Mouse (Mus musculus) stomach, postnatal 0 days (tissue): ENCODE measurements around the gene Lexm. TPM values are rescaled to one million over a fixed set of nuclear protein-coding genes. Genes with fewer than 3 reads are reported as not detected.

ENCODE experiments used
- ATAC-seq: fragments of 200-750 bp; cut with Nextera tagmentation; 2 replicates; pipeline ENCODE4 v1.8.0; 2017; ENCODE audit not compliant: low FRiP score, low TSS enrichment
- DNase-seq: peaks from one replicate; pipeline ENCODE4 v3.0.0-alpha.2; 2016; ENCODE audit warnings: low spot score
- H3K27ac ChIP-seq: fragments of 300-500 bp; sonication (generic); replicated peaks from 2 replicates; pipeline ENCODE4 v1.5.1; 2014; ENCODE audit warnings: mild to moderate bottlenecking, control low read depth
- H3K27me3 ChIP-seq: fragments of 300-500 bp; sonication (generic); 2 replicates; pipeline ENCODE4 v1.6.1; 2014; ENCODE audit warnings: low read length; ENCODE audit not compliant: control insufficient read depth, insufficient read depth
- H3K36me3 ChIP-seq: fragments of 300-500 bp; sonication (generic); 2 replicates; pipeline ENCODE4 v1.6.1; 2014; ENCODE audit warnings: low read length, mixed read lengths; ENCODE audit not compliant: control insufficient read depth, insufficient read depth
- H3K4me1 ChIP-seq: fragments of 300-500 bp; sonication (generic); replicated peaks from 2 replicates; pipeline ENCODE4 v1.6.1; 2014; ENCODE audit warnings: antibody characterized with exemption; ENCODE audit not compliant: control insufficient read depth, insufficient read depth
- H3K4me2 ChIP-seq: fragments of 300-500 bp; sonication (generic); replicated peaks from 2 replicates; pipeline ENCODE4 v1.6.1; 2014; ENCODE audit warnings: low read depth, mild to moderate bottlenecking, control low read depth, moderate library complexity
- H3K4me3 ChIP-seq: fragments of 300-500 bp; sonication (generic); 2 replicates; pipeline ENCODE4 v1.5.1; 2014; ENCODE audit warnings: low read depth, low read length, control low read depth
- H3K9ac ChIP-seq: fragments of 300-500 bp; sonication (generic); 2 replicates; pipeline ENCODE4 v1.6.1; 2014; ENCODE audit warnings: mild to moderate bottlenecking, low read length, control low read depth, mixed read lengths
- H3K9me3 ChIP-seq: fragments of 300-500 bp; sonication (generic); 2 replicates; pipeline ENCODE4 v1.6.1; 2016; ENCODE audit warnings: low read length; ENCODE audit not compliant: control insufficient read depth
- CTCF ChIP-seq: IDR thresholded peaks from 2 replicates; pipeline ENCODE4 v1.5.1; 2016; ENCODE audit warnings: antibody characterized with exemption, low read depth, mild to moderate bottlenecking, moderate library complexity
- EP300 ChIP-seq: optimal IDR thresholded peaks from 2 replicates; pipeline ENCODE3; 2016; ENCODE audit warnings: antibody characterized with exemption
- WGBS: fragments of 180-500 bp; shearing (Covaris S2); extraction: QIAGEN DNeasy Blood & Tissue Kit; methylation state at CpG from one replicate; pipeline ENCODE4 v1.1.7; 2014; 5-methylcytosine and 5-hydroxymethylcytosine counted together
- polyA plus RNA-seq: library from polyadenylated mRNA; unstranded; fragments of >200 nt; fragmentation: Nextera tagmentation; extraction: Ambion mirVana; gene quantifications from 2 replicates; pipeline ENCODE4 v1.2.1, GENCODE M21; 2015

Lexm gene
- polyA plus RNA-seq, 1 experiment from 2014 or later, result not detected

- H3K4me1 ChIP-seq, result no peaks in the 10 kb centered on the region; the same call in 1 of the 2 replicates
- peak overlapping the region; percentile 69 for H3K27ac ChIP-seq
- 28% methylated on average over 22 of the region's 28 CpGs for WGBS
- H3K36me3 ChIP-seq, result no peaks in the 10 kb centered on the region
- H3K9me3 ChIP-seq, result no peaks in the 10 kb centered on the region
- DNase-seq (no peak), ATAC-seq (no peak)
- H3K4me2 ChIP-seq, result peak overlapping the region; percentile 57
- H3K27me3 ChIP-seq, result no peaks in the 10 kb centered on the region
- peak overlapping the region; percentile 37 for H3K4me3 ChIP-seq
- H3K9ac ChIP-seq, result peak overlapping the region; percentile 51
- TF ChIP-seq EP300 (no peak), CTCF (no peak)
Observed at GRCm38 (mm10) chr4:106622712-106623111, 5.7 kb upstream of the Lexm start.

- Histone ChIP-seq H3K27ac (peak within 1 kb of the TSS; percentile 69), H3K4me3 (peak within 1 kb of the TSS; percentile 37), H3K36me3 (no peaks in the 10 kb centered on the region), H3K4me2 (peak within 1 kb of the TSS; percentile 57), H3K9me3 (no peaks in the 10 kb centered on the region), H3K9ac (peak within 1 kb of the TSS; percentile 51), H3K4me1 (no peaks in the 10 kb centered on the region; the same call in 1 of the 2 replicates), H3K27me3 (no peaks in the 10 kb centered on the region)
- ATAC-seq, result peak; percentile 88
- TF ChIP-seq CTCF, result no peak
- TF ChIP-seq EP300, result peak; percentile 56
- WGBS, result 18% methylated on average over 15 of the region's 16 CpGs
- peak; percentile 74 for DNase-seq
Observed at GRCm38 (mm10) chr4:106622030-106622493, 5.0 kb upstream of the Lexm start, which contains the start of gene Ttc22. Ttc22 (plus strand) TSS chr4:106622432.

GRCm38 (mm10) chr4:106621428-106621827 is 4.4 kb upstream of the Lexm start:
- H3K27ac ChIP-seq, result peak overlapping the region; percentile 69
- ATAC-seq, result peak; percentile 41; the same call in 1 of the 2 replicates
- peak; percentile 27 for DNase-seq
- no peaks in the 10 kb centered on the region for H3K9me3 ChIP-seq
- H3K4me1 ChIP-seq, result no peaks in the 10 kb centered on the region; the same call in 1 of the 2 replicates
- no peaks in the 10 kb centered on the region for H3K36me3 ChIP-seq
- TF ChIP-seq CTCF (no peak), EP300 (no peak)
- no peak overlapping the region for H3K9ac ChIP-seq
- no peak overlapping the region for H3K4me3 ChIP-seq
- H3K4me2 ChIP-seq, result no peak overlapping the region
- WGBS, result 47% methylated on average over 3 of the region's 3 CpGs
- H3K27me3 ChIP-seq, result no peaks in the 10 kb centered on the region

- no peaks in the 10 kb centered on the region for H3K27me3 ChIP-seq
- TF ChIP-seq EP300 (no peak), CTCF (peak; percentile 31; the same call in 1 of the 2 replicates)
- H3K27ac ChIP-seq, result no peak overlapping the region
- H3K36me3 ChIP-seq, result no peaks in the 10 kb centered on the region
- ATAC-seq (no peak), DNase-seq (no peak)
- no peak overlapping the region for H3K4me3 ChIP-seq
- no peak overlapping the region for H3K9ac ChIP-seq
- H3K4me1 ChIP-seq, result no peaks in the 10 kb centered on the region; the same call in 1 of the 2 replicates
- WGBS, result 94% methylated on average over 4 of the region's 4 CpGs
- no peak overlapping the region for H3K4me2 ChIP-seq
- no peaks in the 10 kb centered on the region for H3K9me3 ChIP-seq
Observed at GRCm38 (mm10) chr4:106618898-106619297, 1.9 kb upstream of the Lexm start.

GRCm38 (mm10) chr4:106615637-106616036 is 1.4 kb downstream of the Lexm start:
- 74% methylated on average over 12 of the region's 12 CpGs for WGBS

GRCm38 (mm10) chr4:106614881-106615280 is 2.2 kb downstream of the Lexm start:
- Histone ChIP-seq H3K9me3 (no peaks in the 10 kb centered on the region), H3K4me3 (no peak overlapping the region), H3K9ac (no peak overlapping the region), H3K4me1 (no peaks in the 10 kb centered on the region; the same call in 1 of the 2 replicates), H3K36me3 (no peaks in the 10 kb centered on the region), H3K27ac (no peak overlapping the region), H3K4me2 (no peak overlapping the region), H3K27me3 (no peaks in the 10 kb centered on the region)
- DNase-seq (no peak), ATAC-seq (no peak)
- TF ChIP-seq EP300, result no peak
- 86% methylated on average over 9 of the region's 9 CpGs for WGBS

More at GRCm38 (mm10) chr4:106615637-106616036, 1.4 kb downstream of the Lexm start:
- Histone ChIP-seq H3K27ac (no peak overlapping the region), H3K27me3 (no peaks in the 10 kb centered on the region), H3K4me2 (no peak overlapping the region), H3K36me3 (no peaks in the 10 kb centered on the region), H3K4me3 (no peak overlapping the region), H3K9ac (no peak overlapping the region), H3K4me1 (no peaks in the 10 kb centered on the region; the same call in 1 of the 2 replicates), H3K9me3 (no peaks in the 10 kb centered on the region)
- DNase-seq, result no peak
- no peak for ATAC-seq
- TF ChIP-seq EP300, result no peak
- TF ChIP-seq CTCF, result no peak
